Mouse (Mus musculus) E14TG2a.4 (cell line): ENCODE results near the gene Pitpnm3.

Experiments used
- CTCF ChIP-seq: conservative IDR thresholded peaks from 2 replicates; pipeline ENCODE4 v1.5.1; 2014; ENCODE audit warnings: low read length
- NANOG ChIP-seq: IDR thresholded peaks from 2 replicates; pipeline ENCODE4 v1.6.1; 2014; ENCODE audit warnings: borderline replicate concordance, low read length, mixed read lengths
- POU5F1 ChIP-seq: IDR thresholded peaks from 2 replicates; pipeline ENCODE4 v1.6.1; 2014; ENCODE audit warnings: low read length, borderline replicate concordance

DNA sequence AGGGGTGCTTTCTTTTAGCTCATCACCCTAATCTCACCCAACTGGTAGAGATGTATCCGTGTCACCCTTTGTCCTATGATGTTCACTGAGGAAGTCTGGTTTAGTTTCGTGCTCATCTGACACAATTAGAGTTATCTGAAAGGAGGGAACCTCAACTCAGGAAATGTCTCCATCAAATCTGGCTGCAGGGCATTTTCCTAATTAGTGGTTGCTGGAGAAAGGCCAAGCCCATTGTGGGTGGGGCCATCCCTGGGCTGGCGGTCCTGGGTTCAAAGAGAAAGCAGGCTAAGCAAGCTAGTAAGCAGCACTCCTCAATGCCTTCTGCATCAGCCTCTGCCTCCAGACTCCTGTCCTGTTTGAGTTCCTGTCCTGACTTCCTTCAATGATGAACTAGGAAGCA lies 83.4 kb downstream of the Pitpnm3 start:
- TF ChIP-seq CTCF (no peak), POU5F1 (no peak), NANOG (no peak)
